Mouse (Mus musculus) lung, postnatal 25 days (tissue): Measurements from ENCODE around the gene Xpo5.

ENCODE experiments used
- DNase-seq: peaks from one replicate; pipeline ENCODE4 v3.0.0; 2022; ENCODE audit warnings: low spot score

Xpo5 gene

GRCm38 (mm10) chr17:46203078-46203477, 496 bp downstream of the Xpo5 start:
- DNase-seq = peak; percentile 19

- DNase-seq = no peak
Measured at GRCm38 (mm10) chr17:46206676-46207075, 4.1 kb downstream of the Xpo5 start.

GRCm38 (mm10) chr17:46210550-46210949, 8.0 kb downstream of the Xpo5 start:
- no peak for DNase-seq

GRCm38 (mm10) chr17:46221601-46222000, 19.0 kb downstream of the Xpo5 start:
- no peak for DNase-seq

- DNase-seq = no peak
Measured at GRCm38 (mm10) chr17:46227576-46227975, 25.0 kb downstream of the Xpo5 start.

GRCm38 (mm10) chr17:46236067-46236466, 33.5 kb downstream of the Xpo5 start:
- no peak for DNase-seq

- no peak for DNase-seq
Measured at GRCm38 (mm10) chr17:46237079-46237478, 34.5 kb downstream of the Xpo5 start.

GRCm38 (mm10) chr17:46237480-46237879, 34.9 kb downstream of the Xpo5 start:
- no peak for DNase-seq

GRCm38 (mm10) chr17:46239516-46240114, 37.0 kb downstream of the Xpo5 start:
- DNase-seq = no peak

- no peak for DNase-seq
Measured at GRCm38 (mm10) chr17:46241471-46241870, 38.9 kb downstream of the Xpo5 start.

- DNase-seq = peak; percentile 43
Measured at GRCm38 (mm10) chr17:46242274-46242673, 39.7 kb downstream of the Xpo5 start.

GRCm38 (mm10) chr17:46242993-46243392, 40.4 kb downstream of the Xpo5 start:
- peak; percentile 83 for DNase-seq

- DNase-seq = no peak
Measured at GRCm38 (mm10) chr17:46243624-46244023, 41.0 kb downstream of the Xpo5 start.

- peak; percentile 72 for DNase-seq
Measured at GRCm38 (mm10) chr17:46244579-46244978, 42.0 kb downstream of the Xpo5 start.

GRCm38 (mm10) chr17:46247512-46248188, 45.1 kb downstream of the Xpo5 start, which contains the start of the genes Polr1c and Yipf3:
Polr1c (minus strand) TSS chr17:46248054.
Yipf3 (plus strand) TSS chr17:46248080.
- peak; percentile 97 for DNase-seq

- no peak for DNase-seq
Measured at GRCm38 (mm10) chr17:46248189-46248522, 45.6 kb downstream of the Xpo5 start.

- no peak for DNase-seq
Measured at GRCm38 (mm10) chr17:46251174-46251573, 48.6 kb downstream of the Xpo5 start.

GRCm38 (mm10) chr17:46252571-46253451, 50.2 kb downstream of the Xpo5 start:
- DNase-seq = no peak

GRCm38 (mm10) chr17:46253452-46254084, 51.0 kb downstream of the Xpo5 start, which contains the start of gene Lrrc73:
Lrrc73 (plus strand) TSS chr17:46253531.
- DNase-seq = peak; percentile 88

GRCm38 (mm10) chr17:46254106-46254505, 51.5 kb downstream of the Xpo5 start:
- no peak for DNase-seq

- no peak for DNase-seq
Measured at GRCm38 (mm10) chr17:46255147-46255546, 52.6 kb downstream of the Xpo5 start.
